Mouse (Mus musculus): ENCODE results near the gene Foxj2.

- TF ChIP-seq CTCF (IDR thresholded peaks at IDR 0.05; ENCODE audit: low read depth, low read length), result no peak
- no peak for TF ChIP-seq POLR2A (IDR thresholded peaks at IDR 0.05; ENCODE audit: extremely low read depth, insufficient read depth, low read length)
These were observed 4.4 kb downstream of the Foxj2 start for GRCm38 (mm10) chr6:122824086-122824485.
